Mouse (Mus musculus): Measurements from ENCODE around the gene Rad51ap1.

DNA sequence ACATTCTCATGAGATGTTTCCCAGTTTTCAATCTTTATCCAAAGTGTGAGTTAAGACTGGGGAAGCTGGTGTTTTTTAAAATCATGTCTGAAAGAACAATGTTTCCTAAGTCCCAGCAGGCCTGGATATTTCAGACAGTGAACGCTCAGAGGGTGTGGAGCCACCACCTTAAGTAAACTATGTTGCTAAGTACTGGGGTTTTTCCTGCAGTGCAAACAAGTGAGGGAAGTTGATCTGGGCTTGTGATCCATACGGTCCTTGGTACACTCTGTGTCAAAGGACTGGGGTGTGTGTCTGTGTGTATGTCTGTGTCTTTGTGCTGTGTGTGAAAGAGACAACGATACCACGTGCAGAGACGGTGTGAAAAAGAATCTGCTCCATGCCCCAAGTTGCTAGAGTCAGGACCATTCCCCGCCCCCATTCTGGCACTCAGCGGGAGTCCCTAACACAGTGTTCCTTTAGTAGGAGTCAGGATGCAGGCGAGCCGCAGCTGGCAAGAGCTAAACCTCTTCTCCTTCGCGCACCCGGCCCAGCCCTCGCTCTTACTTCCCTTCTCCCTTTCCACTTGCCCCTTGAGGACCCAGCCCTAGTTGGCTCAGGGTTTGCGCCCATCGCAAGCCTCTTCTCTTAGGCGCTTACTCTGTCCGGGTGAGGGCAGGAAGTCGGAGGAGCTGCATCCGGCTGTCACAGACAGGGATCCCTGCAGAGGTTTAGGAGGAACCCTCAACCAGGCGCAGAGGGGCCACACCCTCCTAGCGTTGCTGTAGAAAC is 18.1 kb downstream of the Rad51ap1 start, which contains the start of gene Dyrk4:
- TF ChIP-seq KAT2A (IDR thresholded peaks at IDR 0.05; ENCODE audit: insufficient replicate concordance, low read length) (no peak), MEF2A (IDR thresholded peaks at IDR 0.05; ENCODE audit: borderline replicate concordance, low read depth, low read length) (no peak), CTCF (conservative IDR thresholded peaks at IDR 0.05 in 1 of 2, IDR thresholded peaks at IDR 0.05 in 1 of 2; ENCODE audit: low read depth in 2 of 2, low read length in 2 of 2) (no peak), HCFC1 (IDR thresholded peaks at IDR 0.05; ENCODE audit: low read depth, low read length) (no peak), EP300 (IDR thresholded peaks at IDR 0.05; ENCODE audit: low read length) (no peak)

All from CH12.LX (cell line).